Mouse (Mus musculus): ENCODE results near the gene Gm21731.
"Not testable (repeated sequence)": the region's sequence is repeated elsewhere in the genome, so short reads cannot be mapped to it uniquely, and the experiment has no call there.

GRCm38 (mm10) chr13:120238811-120239210 lies at the start of gene Gm21731:
- TF ChIP-seq CTCF (IDR thresholded peaks at IDR 0.05; ENCODE audit: low read depth); EP300 (optimal IDR thresholded peaks at IDR 0.05): not testable (repeated sequence)
